Mouse (Mus musculus): ENCODE results near the gene Slc25a48.

Gene Slc25a48

GRCm38 (mm10) chr13:56438211-56439075, at the start of gene Slc25a48:
Slc25a48 (plus strand) TSS chr13:56438355.
- in situ Hi-C loops (cut with MboI; ENCODE audit: unreplicated experiment in 2 of 2), result loop anchor here in 1 of 2 experiments (10.0 to 25.0 kb wide), 2 partner anchors 154 to 776 kb away; no protein-coding TSS in a partner anchor

GRCm38 (mm10) chr13:56397572-56397971, 40.6 kb upstream of the Slc25a48 start:
- in situ Hi-C loops (cut with MboI; ENCODE audit: unreplicated experiment in 2 of 2), result no loop called here

DNA sequence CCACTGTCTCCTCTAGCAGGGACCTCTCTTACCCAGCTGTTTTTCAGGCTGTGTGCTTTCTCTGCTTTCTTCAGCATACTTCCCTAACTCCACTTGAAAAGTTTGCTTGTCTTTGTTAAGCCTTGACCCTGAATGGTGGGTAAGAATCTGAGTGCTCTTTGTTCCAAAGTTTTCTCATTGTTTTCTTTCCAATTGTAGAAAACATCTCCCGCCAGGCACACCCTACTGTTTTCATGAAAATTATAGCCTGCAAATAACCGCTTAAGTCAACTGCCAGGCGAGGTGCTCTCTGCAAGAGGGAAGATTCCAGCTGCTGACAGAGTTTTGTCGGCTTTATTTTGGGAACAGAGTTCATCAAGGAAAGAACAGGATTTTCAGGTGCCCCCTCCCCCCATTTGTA, 37.0 kb upstream of the Slc25a48 start:
- in situ Hi-C loops (cut with MboI; ENCODE audit: unreplicated experiment in 2 of 2), result no loop called here

DNA sequence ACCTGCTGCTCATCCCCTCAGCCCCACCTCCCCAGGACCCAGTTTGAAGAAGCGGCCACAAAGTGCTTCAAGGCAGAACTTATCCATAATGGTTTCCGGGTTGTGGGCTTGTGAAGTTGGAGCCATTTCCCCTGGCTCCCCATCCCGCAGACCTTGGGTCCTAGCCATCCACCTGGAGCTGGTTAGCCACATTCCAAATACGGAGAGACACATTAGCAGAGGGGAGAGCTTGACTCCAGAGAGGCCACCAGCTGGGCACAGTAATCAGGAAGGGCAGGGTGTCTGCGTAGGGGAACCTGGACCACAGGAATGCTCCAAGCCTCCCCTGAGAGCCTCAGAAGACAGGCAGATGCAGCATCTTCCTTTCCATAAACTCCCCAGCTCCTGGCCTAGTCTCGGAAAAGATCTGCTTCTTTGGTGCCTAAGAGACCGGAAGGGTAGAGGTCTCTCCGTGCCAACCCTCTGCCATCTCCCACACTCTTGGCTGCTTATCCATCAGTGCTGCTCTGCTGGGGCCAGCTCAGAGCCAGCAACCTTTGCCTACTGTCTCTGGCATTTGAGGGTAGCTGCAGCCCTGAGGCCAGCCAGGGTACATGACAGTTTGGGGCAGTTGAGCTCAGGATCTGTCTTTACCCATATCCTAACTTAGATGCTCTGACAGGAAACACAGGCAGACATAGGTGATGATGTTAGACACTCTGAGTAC, 34.6 kb upstream of the Slc25a48 start:
- in situ Hi-C loops (cut with MboI; ENCODE audit: unreplicated experiment in 2 of 2), result no loop called here

- in situ Hi-C loops (cut with MboI; ENCODE audit: unreplicated experiment in 2 of 2), result no loop called here
Observed at GRCm38 (mm10) chr13:56404511-56405140, 33.5 kb upstream of the Slc25a48 start.

GRCm38 (mm10) chr13:56412286-56412873, 25.8 kb upstream of the Slc25a48 start:
- in situ Hi-C loops (cut with MboI; ENCODE audit: unreplicated experiment in 2 of 2), result no loop called here

DNA sequence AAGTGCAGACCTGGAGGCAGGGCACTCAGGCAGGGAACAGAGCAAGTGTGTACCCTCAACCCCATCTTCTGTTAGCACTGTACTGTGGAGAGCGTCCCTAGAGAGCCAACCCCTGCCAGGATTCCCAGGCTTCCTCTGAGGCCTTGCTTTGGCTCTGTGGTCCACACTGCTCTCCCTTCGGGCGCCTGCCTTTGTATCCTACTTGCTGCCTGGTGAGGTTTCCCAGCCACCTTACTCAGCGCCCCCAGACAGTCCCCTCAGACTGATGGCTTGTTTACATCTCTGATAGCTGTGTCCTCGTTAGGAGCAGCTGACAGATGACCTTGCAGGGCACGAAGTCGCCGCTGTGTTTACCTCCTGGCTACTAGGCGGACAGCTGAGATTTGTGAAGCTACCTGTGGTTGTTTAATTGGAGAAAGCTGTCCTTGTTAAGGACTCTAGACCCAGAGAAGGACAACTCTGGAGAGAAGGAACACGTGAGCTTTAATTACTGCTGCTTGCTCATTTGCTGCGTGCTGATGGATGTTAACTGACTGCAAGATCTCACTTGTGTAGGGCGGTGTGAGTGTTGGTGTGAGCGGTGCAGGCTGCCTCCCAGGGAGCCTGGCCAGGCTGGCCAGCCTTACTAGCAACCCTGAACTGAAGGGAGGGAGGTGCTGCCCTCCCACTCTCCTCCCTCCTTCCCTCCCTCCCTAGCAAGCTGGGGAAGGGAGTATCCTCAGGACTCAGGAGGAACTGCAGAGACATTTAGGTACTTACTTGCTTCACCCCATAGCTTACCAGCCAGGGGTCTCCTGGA, 19.3 kb upstream of the Slc25a48 start:
- in situ Hi-C loops (cut with MboI; ENCODE audit: unreplicated experiment in 2 of 2), result no loop called here

- in situ Hi-C loops (cut with MboI; ENCODE audit: unreplicated experiment in 2 of 2), result no loop called here
Observed at GRCm38 (mm10) chr13:56419538-56419937, 18.6 kb upstream of the Slc25a48 start.

DNA sequence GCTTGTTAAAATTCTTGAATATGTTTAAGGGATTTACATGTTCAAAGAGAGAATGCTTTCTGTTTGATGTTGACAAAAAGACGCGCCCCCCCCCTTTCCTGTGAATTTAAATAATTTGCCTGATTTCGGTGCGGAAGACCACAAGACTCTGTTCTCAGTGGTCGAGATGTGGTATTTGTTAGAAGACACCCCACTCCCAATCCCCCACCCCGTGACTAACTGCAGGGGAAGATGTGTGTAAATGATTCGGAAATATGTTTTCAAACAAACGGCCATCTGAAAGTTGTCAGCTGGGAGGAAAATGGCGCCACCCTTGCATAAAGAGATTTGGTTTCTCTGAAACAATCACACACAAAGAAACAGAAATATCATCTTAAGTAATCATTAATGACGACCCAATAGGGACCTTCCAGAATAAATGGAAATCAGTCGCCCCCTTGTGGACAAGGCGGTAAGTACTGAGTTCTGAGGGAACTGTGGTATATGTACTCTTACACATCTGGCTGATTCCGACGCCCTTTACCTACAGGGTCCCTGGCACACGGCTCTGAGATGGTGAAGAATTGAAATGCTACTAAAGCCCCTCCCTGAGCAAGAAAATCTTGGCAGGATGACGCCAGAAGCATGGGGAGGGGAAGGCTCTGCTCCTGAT, 16.0 kb upstream of the Slc25a48 start:
- in situ Hi-C loops (cut with MboI; ENCODE audit: unreplicated experiment in 2 of 2), result no loop called here

DNA sequence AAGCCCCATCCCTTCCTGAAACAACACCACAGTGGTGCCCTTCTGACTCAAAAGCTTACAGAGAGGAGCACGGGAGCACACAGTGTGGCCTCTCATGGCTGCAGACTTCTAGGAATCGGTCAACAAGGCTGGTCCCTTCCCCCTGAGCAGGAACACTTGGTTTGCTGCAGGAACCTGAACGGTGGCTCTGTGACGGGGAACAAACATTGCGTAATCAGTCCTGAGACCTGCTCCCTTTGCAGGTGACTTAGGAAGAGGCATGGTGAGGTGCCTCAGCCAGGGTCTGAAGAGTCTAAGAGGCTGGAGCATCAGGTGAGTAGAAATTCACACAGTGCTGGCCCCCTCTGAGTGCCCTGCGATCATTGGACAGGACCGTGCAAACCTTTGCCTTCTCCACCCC, 12.2 kb upstream of the Slc25a48 start:
- in situ Hi-C loops (cut with MboI; ENCODE audit: unreplicated experiment in 2 of 2), result loop anchor here in 1 of 2 experiments (25.0 kb wide), 1 partner anchor 764 kb away; no protein-coding TSS in a partner anchor

DNA sequence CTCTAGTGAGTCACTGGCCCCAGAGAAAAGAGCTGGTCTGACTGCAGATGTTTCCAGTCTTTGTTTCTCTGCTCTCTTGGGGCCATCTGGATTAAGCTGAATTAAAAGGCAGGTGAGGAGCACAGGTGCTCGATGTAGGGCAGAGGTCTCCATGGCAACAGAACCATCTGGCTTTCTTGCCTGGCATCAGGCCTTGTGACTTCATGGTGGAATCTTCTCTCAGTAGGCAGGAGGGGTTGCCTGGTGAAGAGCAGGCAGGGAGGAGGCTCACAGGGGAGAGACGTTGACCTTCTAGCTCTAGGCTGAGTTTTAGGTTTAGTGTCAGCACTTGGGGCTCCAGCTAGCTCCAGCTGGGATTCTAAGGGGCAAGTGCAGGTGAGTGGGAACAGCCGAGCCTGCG, 11.8 kb upstream of the Slc25a48 start, which contains the start of gene Gm3045:
Gm3045 (plus strand) TSS at position 230 of the 400 bp plus-strand sequence.
- in situ Hi-C loops (cut with MboI; ENCODE audit: unreplicated experiment in 2 of 2), result loop anchor here in 1 of 2 experiments (25.0 kb wide), 1 partner anchor 764 kb away; no protein-coding TSS in a partner anchor

GRCm38 (mm10) chr13:56428724-56429500, 9.2 kb upstream of the Slc25a48 start:
- in situ Hi-C loops (cut with MboI; ENCODE audit: unreplicated experiment in 2 of 2), result loop anchor here in 1 of 2 experiments (25.0 kb wide), 1 partner anchor 767 kb away; no protein-coding TSS in a partner anchor

GRCm38 (mm10) chr13:56432496-56432895, 5.7 kb upstream of the Slc25a48 start:
- in situ Hi-C loops (cut with MboI; ENCODE audit: unreplicated experiment in 2 of 2), result loop anchor here (5.0 to 25.0 kb wide), 3 partner anchors 148 to 770 kb away; no protein-coding TSS in a partner anchor

GRCm38 (mm10) chr13:56433466-56433865, 4.7 kb upstream of the Slc25a48 start:
- in situ Hi-C loops (cut with MboI; ENCODE audit: unreplicated experiment in 2 of 2), result loop anchor here (5.0 to 25.0 kb wide), 3 partner anchors 149 to 771 kb away; no protein-coding TSS in a partner anchor

- in situ Hi-C loops (cut with MboI; ENCODE audit: unreplicated experiment in 2 of 2), result loop anchor here (5.0 to 25.0 kb wide), 3 partner anchors 150 to 772 kb away; no protein-coding TSS in a partner anchor
Observed at GRCm38 (mm10) chr13:56434311-56434751, 3.8 kb upstream of the Slc25a48 start.

DNA sequence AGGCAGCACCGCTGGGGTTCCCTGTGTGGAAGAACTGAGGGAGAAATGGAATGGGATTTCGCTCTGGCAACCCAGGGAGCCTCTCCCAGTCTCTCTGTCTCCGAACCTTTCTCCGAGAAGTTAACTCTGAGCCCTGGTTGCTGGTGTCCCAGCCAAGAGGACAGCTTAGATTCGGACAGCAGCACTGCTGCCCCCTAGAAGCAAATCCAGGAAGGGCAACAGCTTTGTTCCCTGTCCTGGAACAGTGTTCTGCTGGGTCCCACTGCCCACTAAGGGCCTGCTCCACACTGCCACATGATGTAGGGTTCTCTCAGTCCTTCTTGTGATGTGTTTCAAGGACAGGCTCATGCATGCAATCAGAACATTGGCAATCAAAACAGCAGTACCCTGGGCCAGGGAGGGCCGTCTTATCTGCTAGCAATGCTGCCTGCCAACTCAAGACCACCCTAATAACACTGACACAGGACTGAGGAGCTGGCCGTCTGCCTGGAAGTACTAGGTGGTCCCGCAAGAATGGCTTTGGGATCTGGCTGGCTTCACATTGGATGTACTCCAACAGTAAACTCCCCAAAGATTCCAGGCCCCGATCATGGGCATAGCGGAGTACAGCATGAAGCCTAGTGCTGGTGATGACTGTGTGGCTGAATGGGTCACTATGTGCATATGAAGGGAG, 2.4 kb upstream of the Slc25a48 start:
- in situ Hi-C loops (cut with MboI; ENCODE audit: unreplicated experiment in 2 of 2), result loop anchor here in 1 of 2 experiments (10.0 to 25.0 kb wide), 2 partner anchors 151 to 773 kb away; no protein-coding TSS in a partner anchor

DNA sequence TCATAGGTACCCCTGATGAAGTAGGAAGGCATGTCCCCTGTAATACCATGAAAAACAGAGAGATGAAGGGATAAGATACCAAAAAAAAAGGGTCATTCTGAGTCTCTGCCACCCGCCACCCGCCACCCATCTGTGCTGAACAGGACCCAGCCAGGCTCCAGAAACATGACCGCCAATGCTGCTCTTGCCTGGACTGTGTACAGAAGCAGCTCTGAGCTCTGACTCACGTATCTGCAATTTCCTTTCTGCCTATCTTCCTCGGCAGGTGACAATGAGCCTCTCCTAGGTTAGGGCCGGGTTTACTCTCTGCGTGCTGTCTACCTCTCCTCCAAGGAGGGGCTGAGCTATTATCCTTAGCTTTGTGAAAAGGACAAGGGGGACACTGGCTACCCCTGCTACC, 5.3 kb downstream of the Slc25a48 start:
- in situ Hi-C loops (cut with MboI; ENCODE audit: unreplicated experiment in 2 of 2), result loop anchor here in 1 of 2 experiments (25.0 kb wide), 1 partner anchor 781 kb away; no protein-coding TSS in a partner anchor
